Mouse (Mus musculus) brain, adult 2 months (tissue): ENCODE results near the gene Jade3.

Experiments
- DNase-seq: peaks from one replicate; pipeline ENCODE4 v3.0.0; 2011; ENCODE audit warnings: low read depth, low spot score

Gene Jade3

GRCm38 (mm10) chrX:20425140-20425838, at the start of gene Jade3:
Jade3 (plus strand) TSS chrX:20425688.
- DNase-seq: peak; percentile 81

- no peak for DNase-seq
Observed at GRCm38 (mm10) chrX:20379347-20380014, 46.0 kb upstream of the Jade3 start.

DNA sequence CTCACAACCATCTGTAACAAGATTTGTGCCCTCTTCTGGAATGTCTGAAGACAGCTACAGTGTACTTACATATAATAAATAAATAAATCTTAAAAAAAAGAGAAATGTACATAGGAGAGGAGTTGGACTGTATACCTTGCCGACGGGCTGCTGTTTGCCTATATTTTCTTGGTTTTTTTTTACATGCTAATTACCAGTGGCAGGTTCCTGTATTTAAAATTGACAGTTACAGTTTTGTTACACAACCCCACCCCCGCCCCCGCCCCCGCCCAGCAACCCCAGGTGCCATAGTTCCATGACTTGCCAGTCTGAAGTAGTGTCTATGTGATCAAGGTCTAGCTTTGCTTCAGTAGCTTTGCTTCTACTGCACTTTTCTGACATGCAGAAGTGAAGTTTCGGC, 43.2 kb upstream of the Jade3 start:
- no peak for DNase-seq

- no peak for DNase-seq
Observed at GRCm38 (mm10) chrX:20387006-20387405, 38.5 kb upstream of the Jade3 start.

- DNase-seq: peak; percentile 3
Observed at GRCm38 (mm10) chrX:20391964-20392363, 33.5 kb upstream of the Jade3 start.

DNA sequence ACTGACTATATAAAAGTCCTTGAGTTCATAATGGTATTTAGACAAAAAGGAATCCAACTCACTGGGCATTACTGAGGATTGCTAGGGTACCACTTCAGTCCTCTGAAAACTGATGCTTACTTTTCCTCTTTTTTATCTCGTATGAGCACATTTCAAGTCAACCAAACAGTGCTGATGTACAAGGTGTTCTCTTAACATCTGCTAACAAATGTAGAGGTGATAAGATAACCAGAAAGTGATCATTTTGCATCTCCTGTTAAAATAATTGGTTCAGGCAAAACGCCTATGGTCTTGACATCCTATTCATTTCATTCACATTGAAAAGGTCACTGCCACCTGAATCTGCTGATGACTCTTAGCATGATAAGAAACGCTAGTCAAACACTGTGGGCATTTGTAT, 32.5 kb upstream of the Jade3 start:
- DNase-seq: no peak

DNA sequence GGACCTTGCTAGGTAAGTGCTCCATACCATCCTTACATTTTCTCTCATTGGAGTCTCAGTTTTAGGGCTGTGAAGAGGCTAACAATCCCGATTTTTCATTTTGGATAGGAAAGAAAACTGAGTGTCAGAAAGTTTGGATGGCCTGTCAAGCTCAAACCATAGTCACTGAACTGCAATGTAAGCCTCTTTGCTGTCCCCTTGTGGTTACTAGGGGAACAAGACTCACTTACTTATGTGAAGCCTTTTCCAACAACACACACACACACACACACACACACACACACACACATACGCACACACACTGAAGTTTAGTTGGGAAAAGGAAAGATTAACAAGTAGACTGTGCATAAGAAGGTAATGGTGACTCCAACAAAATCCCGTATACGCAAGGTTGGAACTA, 21.4 kb upstream of the Jade3 start:
- peak; percentile 21 for DNase-seq

DNA sequence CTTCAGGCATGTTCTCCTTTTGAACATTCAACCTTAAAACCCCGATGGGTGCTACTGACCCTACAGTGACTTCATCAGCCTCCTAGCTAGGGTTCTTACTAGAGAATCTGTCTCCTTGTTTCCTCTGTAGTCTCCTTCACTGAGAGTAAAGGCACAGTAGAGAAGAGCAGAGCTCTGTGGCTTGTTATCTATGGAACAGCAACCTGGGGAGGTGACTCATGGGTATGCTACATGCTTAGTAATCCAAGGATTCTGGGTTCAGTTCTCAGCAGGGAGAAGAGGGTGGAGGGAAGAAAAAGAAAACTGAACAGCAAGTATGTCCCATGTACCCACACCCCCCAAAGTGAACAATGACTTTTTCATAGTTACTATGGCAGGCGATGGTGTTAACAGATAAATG, 18.6 kb upstream of the Jade3 start:
- DNase-seq: no peak

- no peak for DNase-seq
Observed at GRCm38 (mm10) chrX:20407676-20408075, 17.8 kb upstream of the Jade3 start.

GRCm38 (mm10) chrX:20411382-20411781, 14.1 kb upstream of the Jade3 start:
- no peak for DNase-seq

GRCm38 (mm10) chrX:20412221-20412620, 13.3 kb upstream of the Jade3 start:
- DNase-seq: no peak

- peak; percentile 69 for DNase-seq
Observed at GRCm38 (mm10) chrX:20414885-20415622, 10.4 kb upstream of the Jade3 start.

DNA sequence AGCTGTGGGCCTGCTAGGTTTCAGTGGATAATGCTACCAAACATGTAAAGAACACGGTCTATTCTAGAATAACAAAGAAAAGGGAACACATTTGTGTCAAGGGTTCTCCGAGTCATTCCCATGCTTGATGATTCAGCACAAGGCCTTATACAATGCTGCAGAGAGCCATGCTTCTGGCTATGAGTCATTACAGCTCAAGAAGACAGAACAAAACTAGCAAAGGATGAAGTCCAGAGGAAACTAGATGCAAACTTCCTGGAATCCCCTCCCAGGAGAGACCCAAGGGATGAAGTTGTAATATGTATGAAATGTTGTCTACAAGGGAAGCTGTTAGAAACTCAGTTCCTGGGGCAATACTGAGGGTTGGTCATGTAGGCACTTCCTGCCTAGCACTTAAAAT, 7.0 kb upstream of the Jade3 start:
- DNase-seq: peak; percentile 36

DNA sequence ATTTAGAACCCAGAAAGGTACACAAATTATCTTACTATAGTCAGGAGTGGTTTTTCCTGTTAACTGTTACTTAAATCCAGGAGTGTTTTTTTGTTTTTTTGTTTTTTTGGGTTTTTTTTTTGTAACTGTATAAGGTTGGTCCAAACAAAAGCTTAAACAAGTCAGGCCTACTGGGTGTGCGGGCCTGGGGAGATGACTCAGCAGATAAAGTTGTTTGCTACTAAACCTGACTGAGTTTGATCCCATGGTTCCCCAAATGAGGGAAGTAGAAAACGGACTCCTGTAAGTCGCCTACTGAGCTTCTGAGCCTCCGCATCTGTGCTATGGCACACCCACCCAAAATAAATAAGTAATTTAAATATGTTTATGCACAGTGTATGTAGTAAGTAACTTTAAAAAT, 6.0 kb upstream of the Jade3 start:
- no peak for DNase-seq

GRCm38 (mm10) chrX:20425839-20426449, 456 bp downstream of the Jade3 start:
- DNase-seq: peak; percentile 16

DNA sequence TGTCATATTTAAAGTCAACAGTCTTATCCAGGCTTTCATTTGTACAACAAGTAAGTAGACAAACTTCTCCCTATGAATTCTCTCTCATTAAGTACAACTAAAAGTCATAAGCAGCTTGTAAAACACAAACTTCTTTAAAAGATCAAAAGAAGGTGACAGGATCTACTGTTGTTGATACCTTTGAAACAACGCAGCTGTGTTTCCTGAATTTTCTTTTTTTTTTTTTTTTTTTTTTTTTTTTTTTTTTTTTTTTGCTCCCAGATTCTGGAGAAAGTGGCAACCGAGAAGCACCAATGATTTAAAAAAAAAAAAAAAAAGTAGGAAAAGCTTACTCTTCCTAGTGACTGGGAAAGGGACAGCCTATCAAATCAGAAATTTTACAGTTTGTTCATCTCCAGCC, 57.7 kb downstream of the Jade3 start:
- no peak for DNase-seq

DNA sequence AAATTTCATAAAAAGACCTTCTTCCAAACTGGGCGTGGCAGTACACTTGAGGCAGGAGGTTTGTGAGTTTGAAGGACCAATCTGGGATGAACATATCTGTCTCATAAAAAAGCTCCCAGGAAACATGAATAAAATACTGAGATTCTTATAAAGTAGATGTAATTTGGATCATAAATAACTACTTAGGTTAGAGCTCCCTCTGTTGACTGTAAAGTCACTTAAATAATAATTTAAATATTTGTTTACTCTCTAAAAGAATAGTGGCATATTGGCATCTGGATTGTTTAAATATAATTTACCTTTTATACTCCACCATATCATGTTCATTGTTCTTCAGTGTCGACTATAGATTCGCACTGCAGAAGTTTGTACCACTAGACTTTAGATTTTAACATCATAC, 72.2 kb downstream of the Jade3 start:
- DNase-seq: peak; percentile 1

GRCm38 (mm10) chrX:20520290-20520939, 94.9 kb downstream of the Jade3 start:
- DNase-seq: no peak

GRCm38 (mm10) chrX:20521578-20521977, 96.1 kb downstream of the Jade3 start:
- peak; percentile 1 for DNase-seq

DNA sequence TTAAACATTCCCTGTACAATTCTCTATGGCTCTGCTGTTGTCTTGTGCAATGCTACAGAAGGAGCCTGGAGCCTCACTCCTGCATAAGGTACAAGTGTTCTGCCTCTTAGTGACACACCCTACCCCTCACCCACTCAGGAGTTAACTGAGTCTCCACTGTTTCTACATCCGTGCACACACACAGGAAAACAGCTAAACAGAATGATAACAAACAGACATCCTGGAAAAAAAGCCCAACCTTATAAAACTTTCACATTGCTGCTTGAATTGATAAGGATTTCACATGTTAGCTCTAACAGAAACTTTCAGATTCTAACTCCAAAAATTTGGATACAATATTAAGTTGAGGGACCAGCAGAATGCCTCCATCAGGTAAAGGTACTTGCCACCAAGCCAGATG, 107.1 kb downstream of the Jade3 start:
- no peak for DNase-seq

DNA sequence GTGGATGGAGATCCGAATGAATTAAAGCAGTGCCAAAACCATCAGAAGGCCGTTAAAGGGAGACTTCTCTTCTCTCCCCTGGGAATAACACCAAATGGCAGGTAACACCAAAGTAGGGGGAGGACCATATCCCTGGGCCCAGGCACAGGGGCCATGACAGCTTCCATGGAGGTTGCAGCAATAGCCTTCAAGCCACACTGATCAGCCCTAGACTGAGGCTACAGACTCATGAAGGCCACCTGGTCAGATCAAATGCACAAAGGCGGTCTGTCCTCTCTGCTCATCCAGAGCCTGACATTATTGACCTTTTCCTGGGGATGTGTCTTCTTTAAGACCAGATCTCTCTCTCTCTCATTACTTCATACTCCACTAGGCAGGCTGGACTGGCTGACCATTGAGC, 118.4 kb downstream of the Jade3 start:
- DNase-seq: no peak

- DNase-seq: peak; percentile 1
Observed at GRCm38 (mm10) chrX:20547609-20548008, 122.1 kb downstream of the Jade3 start.
